Mouse (Mus musculus) neural tube, embryonic 14.5 days (tissue): ENCODE measurements at regions not wholly inside any gene's neighbourhood (a gene's known extent, or its start where the extent isn't known, plus 50 kb on each side); places are given as distances from the start of the nearest gene placed in this dataset.

Source experiments
- ATAC-seq: fragments of 200-750 bp; cut with Nextera tagmentation; 2 replicates; pipeline ENCODE4 v1.8.0; 2017; ENCODE audit warnings: low read depth, mild to moderate bottlenecking, moderate TSS enrichment, moderate library complexity
- H3K27ac ChIP-seq: fragments of 300-500 bp; sonication (generic); 2 replicates; pipeline ENCODE4 v1.5.1; 2014; ENCODE audit warnings: low read depth, mild to moderate bottlenecking, control low read depth, low read length, moderate library complexity, mixed read lengths
- H3K27me3 ChIP-seq: fragments of 300-500 bp; sonication (generic); 2 replicates; pipeline ENCODE4 v1.6.1; 2014; ENCODE audit warnings: low read length; ENCODE audit not compliant: control insufficient read depth, insufficient read depth
- H3K36me3 ChIP-seq: fragments of 300-500 bp; sonication (generic); 2 replicates; pipeline ENCODE4 v1.6.1; 2014; ENCODE audit warnings: low read length, mixed read lengths; ENCODE audit not compliant: control insufficient read depth, insufficient read depth
- H3K4me1 ChIP-seq: fragments of 300-500 bp; sonication (generic); 2 replicates; pipeline ENCODE4 v1.6.1; 2014; ENCODE audit warnings: low read length; ENCODE audit not compliant: control insufficient read depth, insufficient read depth
- H3K4me2 ChIP-seq: fragments of 300-500 bp; sonication (generic); 2 replicates; pipeline ENCODE4 v1.6.1; 2014; ENCODE audit warnings: mild to moderate bottlenecking, low read depth, low read length, control low read depth
- H3K4me3 ChIP-seq: fragments of 300-500 bp; sonication (generic); 2 replicates; pipeline ENCODE4 v1.5.1; 2014; ENCODE audit warnings: low read depth, low read length, control low read depth, mixed read lengths
- H3K9ac ChIP-seq: fragments of 300-500 bp; sonication (generic); replicated peaks from 2 replicates; pipeline ENCODE4 v1.6.1; 2014; ENCODE audit warnings: low read depth, mild to moderate bottlenecking, control low read depth, low read length, mixed read lengths
- H3K9me3 ChIP-seq: fragments of 300-500 bp; sonication (generic); 2 replicates; pipeline ENCODE4 v1.6.1; 2016; ENCODE audit warnings: low read length; ENCODE audit not compliant: control insufficient read depth
- WGBS: fragments of 180-500 bp; shearing (Covaris S2); extraction: QIAGEN DNeasy Blood & Tissue Kit; methylation state at CpG from one replicate; pipeline ENCODE4 v1.1.7; 2014; 5-methylcytosine and 5-hydroxymethylcytosine counted together

DNA sequence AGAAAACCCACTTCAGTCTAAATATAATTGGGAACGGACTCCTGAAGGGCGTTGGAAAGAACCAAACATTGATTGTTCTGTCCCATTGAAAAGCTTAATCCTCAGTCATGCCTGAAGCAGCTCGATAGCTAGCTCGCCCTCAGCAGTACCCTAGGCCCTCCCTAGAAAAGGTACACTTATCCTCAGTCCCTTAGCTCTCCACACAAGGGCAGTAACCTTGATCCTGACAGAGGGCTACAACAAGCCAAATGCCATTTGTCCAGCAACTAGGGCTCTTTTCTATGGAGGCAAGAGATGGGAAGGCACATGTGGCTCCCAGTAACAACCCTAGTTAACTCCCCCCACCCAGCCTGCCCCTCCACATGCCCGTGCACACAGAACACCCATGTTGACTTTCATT, 53.4 kb upstream of the Cachd1 start:
- Histone ChIP-seq H3K36me3 (no peaks in the 10 kb centered on the region), H3K9me3 (no peaks in the 10 kb centered on the region), H3K4me3 (no peak overlapping the region), H3K27ac (no peak overlapping the region), H3K27me3 (no peaks in the 10 kb centered on the region), H3K9ac (no peak overlapping the region), H3K4me1 (no peaks in the 10 kb centered on the region), H3K4me2 (no peak overlapping the region)
- ATAC-seq, result no peak
- WGBS, result 73% methylated on average over 5 of the region's 5 CpGs

DNA sequence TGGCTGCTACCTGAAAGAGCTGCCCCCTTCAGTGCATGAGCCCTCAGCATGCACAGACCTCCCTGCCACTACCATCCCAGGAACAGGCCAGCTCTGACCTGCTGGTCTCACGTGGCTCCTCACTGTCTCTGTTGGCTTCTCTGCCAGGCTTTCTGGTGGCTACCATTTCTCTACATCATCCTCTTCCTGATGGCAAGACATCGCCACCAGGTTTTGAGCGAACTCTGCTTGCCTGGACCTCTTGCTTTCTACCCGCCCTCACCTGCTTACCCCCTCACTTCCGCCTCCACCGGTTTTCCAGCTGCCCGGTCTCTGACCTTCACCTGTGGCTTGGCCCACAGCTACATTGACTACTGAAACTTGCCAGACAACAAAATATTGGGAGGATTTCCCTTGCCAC, 50.7 kb upstream of the Cachd1 start:
- H3K9ac ChIP-seq, result no peak overlapping the region
- H3K9me3 ChIP-seq, result no peaks in the 10 kb centered on the region
- no peak overlapping the region for H3K4me2 ChIP-seq
- WGBS, result 93% methylated on average over 7 of the region's 7 CpGs
- no peaks in the 10 kb centered on the region for H3K4me1 ChIP-seq
- H3K4me3 ChIP-seq, result no peak overlapping the region
- H3K27ac ChIP-seq, result no peak overlapping the region
- ATAC-seq, result no peak
- no peaks in the 10 kb centered on the region for H3K36me3 ChIP-seq
- no peaks in the 10 kb centered on the region for H3K27me3 ChIP-seq

DNA sequence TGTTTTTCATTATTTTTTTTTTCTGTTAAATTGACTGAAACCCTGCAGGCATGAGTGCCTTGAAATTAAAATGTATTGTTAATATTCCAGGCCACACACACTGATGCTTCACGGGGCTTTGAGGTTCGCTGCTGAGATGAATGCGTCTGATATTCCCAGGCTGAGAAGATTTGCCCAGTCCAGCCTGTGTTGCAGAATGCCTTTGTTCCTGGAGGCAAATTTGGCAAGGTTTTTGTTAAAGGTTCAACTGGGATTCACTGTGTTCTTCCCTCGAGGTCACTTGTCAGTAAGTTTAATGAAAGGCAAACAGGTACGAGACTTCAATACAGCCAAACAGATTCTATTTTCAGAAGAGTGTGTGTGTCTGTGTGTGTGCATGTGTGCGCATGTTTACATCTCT, 50.0 kb upstream of the Cachd1 start:
- no peaks in the 10 kb centered on the region for H3K9me3 ChIP-seq
- H3K9ac ChIP-seq, result no peak overlapping the region
- ATAC-seq, result no peak
- H3K4me2 ChIP-seq, result no peak overlapping the region
- WGBS, result 49% methylated on average over 6 of the region's 6 CpGs
- H3K27ac ChIP-seq, result no peak overlapping the region
- no peaks in the 10 kb centered on the region for H3K36me3 ChIP-seq
- H3K27me3 ChIP-seq, result no peaks in the 10 kb centered on the region
- no peak overlapping the region for H3K4me3 ChIP-seq
- no peaks in the 10 kb centered on the region for H3K4me1 ChIP-seq
